Mouse (Mus musculus): ENCODE results near the gene Axin2.

DNA sequence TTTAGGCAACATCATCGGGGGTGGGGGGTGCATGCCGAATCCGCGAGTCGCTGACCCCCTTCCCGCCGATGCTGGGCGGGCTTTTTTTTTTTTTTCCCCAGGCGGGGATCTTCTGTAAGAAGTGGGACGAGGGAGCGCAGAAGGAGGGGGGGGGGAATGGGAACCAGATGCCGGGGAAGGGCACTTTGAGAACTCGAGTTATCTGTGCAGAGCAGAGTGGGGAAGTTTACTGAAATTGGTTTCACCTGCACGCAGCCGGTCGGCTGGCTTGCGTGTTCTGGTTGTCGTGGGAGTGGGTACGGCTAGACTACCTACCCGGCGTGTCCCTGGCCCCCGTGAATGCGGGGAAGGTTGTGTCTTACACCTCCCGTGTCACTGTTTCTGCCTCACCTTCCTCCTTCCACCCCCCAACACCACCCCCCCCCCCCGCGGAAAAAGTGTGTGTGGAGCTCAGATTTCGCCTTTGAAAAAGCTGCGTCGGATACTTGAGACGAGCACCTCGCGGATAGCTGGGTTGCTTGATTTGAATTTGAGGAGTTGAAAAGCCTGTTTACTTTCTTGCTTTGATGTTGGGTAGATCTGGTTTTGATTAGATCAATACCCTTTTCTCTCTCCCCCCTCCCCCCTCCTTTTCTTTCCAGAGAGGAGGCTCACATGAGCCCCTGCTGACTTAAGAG is 2.5 kb downstream of the Axin2 start:
- TF ChIP-seq CTCF (IDR thresholded peaks at IDR 0.05) (no peak), EP300 (IDR thresholded peaks at IDR 0.05) (no peak)
